Mouse (Mus musculus) midbrain, embryonic 11.5 days (tissue): ENCODE data around the gene Dhx8. TPM values are rescaled to one million over a fixed set of nuclear protein-coding genes. Genes with fewer than 3 reads are reported as not detected.

Experiments used
- polyA plus RNA-seq: library from polyadenylated mRNA; unstranded; fragments of >200 nt; fragmentation: Nextera tagmentation; extraction: Ambion mirVana; gene quantifications from 2 replicates; pipeline ENCODE4 v1.2.1, GENCODE M21; 2014

Gene Dhx8
- polyA plus RNA-seq, 1 experiment from 2014 or later, result 39.2 TPM

Other genes starting within 250 kb of the Dhx8 start
- 24.5 and 24.8 TPM in 2 replicates for gene Brca1, start 181.0 kb upstream of the Dhx8 start, polyA plus RNA-seq
- 91.0 and 93.8 TPM in 2 replicates for gene Nbr1, start 180.8 kb upstream of the Dhx8 start, polyA plus RNA-seq
- 2.6 and 2.7 TPM in 2 replicates for gene Tmem106a, start 150.7 kb upstream of the Dhx8 start, polyA plus RNA-seq
- gene Gm11634, start 133.7 kb upstream of the Dhx8 start, polyA plus RNA-seq, result not detected in 2 replicates
- gene Rdm1, start 105.7 kb upstream of the Dhx8 start, polyA plus RNA-seq, result 44.0 and 44.8 TPM in 2 replicates
- gene Arl4d, start 67.4 kb upstream of the Dhx8 start, polyA plus RNA-seq, result 3.9 and 4.4 TPM in 2 replicates
- 3.8 and 4.6 TPM in 2 replicates for gene Etv4, start 52.5 kb downstream of the Dhx8 start, polyA plus RNA-seq
- 0.29 TPM in 1 of 2 replicates, not detected in the other for gene Meox1, start 161.5 kb downstream of the Dhx8 start, polyA plus RNA-seq
- not detected in 2 replicates for gene Sost, start 234.1 kb downstream of the Dhx8 start, polyA plus RNA-seq